Mouse (Mus musculus): ENCODE results near the gene Hist1h3g. TPM values are rescaled to one million over a fixed set of nuclear protein-coding genes. Genes with fewer than 3 reads are reported as not detected.

Gene Hist1h3g
- polyA plus RNA-seq, 1 experiment from 2014 or later = 6.2 TPM

DNA sequence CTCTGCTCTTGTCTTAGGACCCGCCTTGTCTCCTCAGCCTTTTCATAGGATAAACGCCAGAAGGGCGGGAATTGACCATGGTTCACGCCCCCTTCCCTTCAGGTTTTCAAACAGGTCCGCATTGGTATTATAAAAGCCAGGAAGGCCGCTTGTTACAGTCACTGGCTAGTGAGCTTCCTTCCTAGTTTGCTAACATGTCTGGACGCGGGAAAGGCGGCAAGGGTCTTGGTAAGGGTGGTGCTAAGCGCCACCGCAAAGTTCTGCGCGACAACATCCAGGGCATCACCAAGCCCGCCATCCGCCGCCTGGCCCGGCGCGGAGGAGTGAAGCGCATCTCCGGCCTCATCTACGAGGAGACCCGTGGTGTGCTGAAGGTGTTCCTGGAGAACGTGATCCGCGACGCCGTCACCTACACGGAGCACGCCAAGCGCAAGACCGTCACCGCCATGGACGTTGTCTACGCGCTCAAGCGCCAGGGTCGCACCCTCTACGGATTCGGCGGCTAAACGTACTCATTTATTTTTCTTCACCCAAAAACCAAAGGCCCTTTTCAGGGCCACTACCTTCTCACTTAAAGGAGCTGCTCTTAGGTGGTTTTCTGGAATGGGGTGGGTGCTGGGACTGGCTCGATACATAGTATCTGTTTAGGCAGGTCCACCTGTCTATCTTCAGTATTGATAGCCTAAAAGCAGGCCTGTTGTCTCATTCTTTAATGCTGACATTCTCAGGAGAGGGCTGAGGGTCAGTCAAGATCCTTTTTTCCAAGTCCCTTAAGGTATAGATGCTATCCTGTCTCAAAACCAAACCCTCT is 46.4 kb downstream of the Hist1h3g start, which contains the start of gene Hist1h4d:
Gene Hist1h4d, plus strand, starts transcription at position 191 of the 811 bp plus-strand sequence.
- Histone ChIP-seq H3K9ac (ENCODE audit: low read length) (peak within 1 kb of the TSS; percentile 77), H3K4me3 (ENCODE audit: low read length) (peak within 1 kb of the TSS; percentile 65), H3K4me2 (ENCODE audit: low read depth, low read length) (peak within 1 kb of the TSS; percentile 86), H3K9me3 (ENCODE audit: control insufficient read depth, low read length) (no peaks in the 10 kb centered on the region), H3K36me3 (ENCODE audit: control insufficient read depth, insufficient read depth, low read length) (no peaks in the 10 kb centered on the region), H3K4me1 (replicated peaks; ENCODE audit: control insufficient read depth, insufficient read depth, low read length) (peaks cover 29% of the 10 kb centered on the region), H3K27ac (ENCODE audit: low read length) (peak within 1 kb of the TSS; percentile 94), H3K27me3 (ENCODE audit: control insufficient read depth, insufficient read depth, low read depth, low read length) (no peaks in the 10 kb centered on the region)
- WGBS = under 1% methylated on average over 41 of the region's 43 CpGs
- ATAC-seq (ENCODE audit: low read depth) = peak; percentile 89

GRCm38 (mm10) chr13:23582219-23583056 is 47.2 kb downstream of the Hist1h3g start:
- Histone ChIP-seq H3K27ac (ENCODE audit: low read length) (peak overlapping the region; percentile 94), H3K4me3 (ENCODE audit: low read length) (peak overlapping the region; percentile 65), H3K9ac (ENCODE audit: low read length) (peak overlapping the region; percentile 77), H3K4me2 (ENCODE audit: low read depth, low read length) (peak overlapping the region; percentile 86), H3K4me1 (replicated peaks; ENCODE audit: control insufficient read depth, insufficient read depth, low read length) (peaks cover 26% of the 10 kb centered on the region), H3K36me3 (ENCODE audit: control insufficient read depth, insufficient read depth, low read length) (no peaks in the 10 kb centered on the region), H3K27me3 (ENCODE audit: control insufficient read depth, insufficient read depth, low read depth, low read length) (no peaks in the 10 kb centered on the region), H3K9me3 (ENCODE audit: control insufficient read depth, low read length) (no peaks in the 10 kb centered on the region)
- 6% methylated on average over 6 of the region's 6 CpGs for WGBS
- ATAC-seq (ENCODE audit: low read depth) = no peak

- Histone ChIP-seq H3K9ac (ENCODE audit: low read length) (0 out of 2 replicates have a peak overlapping the region, but pooled peaks have one; percentile 26), H3K4me2 (ENCODE audit: low read depth, low read length) (no peak overlapping the region; the same call in 1 of the 2 replicates)
These were observed 48.3 kb downstream of the Hist1h3g start for GRCm38 (mm10) chr13:23583387-23584068.

GRCm38 (mm10) chr13:23584331-23584730 is 49.1 kb downstream of the Hist1h3g start:
- Histone ChIP-seq H3K4me3 (ENCODE audit: low read length) (peak overlapping the region; percentile 51), H3K36me3 (ENCODE audit: control insufficient read depth, insufficient read depth, low read length) (no peaks in the 10 kb centered on the region), H3K27me3 (ENCODE audit: control insufficient read depth, insufficient read depth, low read depth, low read length) (no peaks in the 10 kb centered on the region), H3K9ac (ENCODE audit: low read length) (peak overlapping the region; percentile 80), H3K4me1 (replicated peaks; ENCODE audit: control insufficient read depth, insufficient read depth, low read length) (peaks cover 26% of the 10 kb centered on the region), H3K9me3 (ENCODE audit: control insufficient read depth, low read length) (no peaks in the 10 kb centered on the region), H3K4me2 (ENCODE audit: low read depth, low read length) (peak overlapping the region; percentile 83), H3K27ac (ENCODE audit: low read length) (peak overlapping the region; percentile 98)
- no peak for ATAC-seq (ENCODE audit: low read depth)

More at GRCm38 (mm10) chr13:23583387-23584068, 48.3 kb downstream of the Hist1h3g start:
- Histone ChIP-seq H3K27me3 (ENCODE audit: control insufficient read depth, insufficient read depth, low read depth, low read length) (no peaks in the 10 kb centered on the region), H3K4me3 (ENCODE audit: low read length) (no peak overlapping the region), H3K9me3 (ENCODE audit: control insufficient read depth, low read length) (no peaks in the 10 kb centered on the region), H3K27ac (ENCODE audit: low read length) (peak overlapping the region; percentile 94), H3K4me1 (replicated peaks; ENCODE audit: control insufficient read depth, insufficient read depth, low read length) (peaks cover 26% of the 10 kb centered on the region), H3K36me3 (ENCODE audit: control insufficient read depth, insufficient read depth, low read length) (no peaks in the 10 kb centered on the region)
- no peak for ATAC-seq (ENCODE audit: low read depth)

GRCm38 (mm10) chr13:23585029-23585441 is 49.8 kb downstream of the Hist1h3g start:
- peak overlapping the region; percentile 98 for H3K27ac ChIP-seq (ENCODE audit: low read length)
- H3K4me3 ChIP-seq (ENCODE audit: low read length) = peak overlapping the region; percentile 51
- ATAC-seq (ENCODE audit: low read depth) = 0 out of 2 replicates have a peak, but pooled peaks have one; percentile 6
- H3K4me2 ChIP-seq (ENCODE audit: low read depth, low read length) = peak overlapping the region; percentile 83
- H3K36me3 ChIP-seq (ENCODE audit: control insufficient read depth, insufficient read depth, low read length) = no peaks in the 10 kb centered on the region
- H3K4me1 ChIP-seq (replicated peaks; ENCODE audit: control insufficient read depth, insufficient read depth, low read length) = peaks cover 26% of the 10 kb centered on the region
- WGBS = under 1% methylated on average over 21 of the region's 21 CpGs
- H3K9me3 ChIP-seq (ENCODE audit: control insufficient read depth, low read length) = no peaks in the 10 kb centered on the region
- H3K27me3 ChIP-seq (ENCODE audit: control insufficient read depth, insufficient read depth, low read depth, low read length) = no peaks in the 10 kb centered on the region
- peak overlapping the region; percentile 80 for H3K9ac ChIP-seq (ENCODE audit: low read length)

Small RNAs within 50 kb of the gene (microRNA-seq; reads per million reads assigned to microRNA genes)
- not detected for gene Gm44297
- not detected for gene Gm44359
- not detected for gene Gm44394
- 1.2 reads per million for gene n-TStga1

Other genes with a start within 250 kb of the Hist1h3g start
- 56.0 and 56.3 TPM in 2 replicates for gene Zfp322a, start 166.2 kb upstream of the Hist1h3g start, polyA plus RNA-seq (2015; fragmentation: Nextera tagmentation; extraction: Ambion mirVana)
- gene Abt1, start 111.6 kb upstream of the Hist1h3g start, polyA plus RNA-seq (2015; fragmentation: Nextera tagmentation; extraction: Ambion mirVana) = 11.8 and 12.3 TPM in 2 replicates
- 0.06 and 0.10 TPM in 2 replicates for gene Btn1a1, start 69.5 kb upstream of the Hist1h3g start, polyA plus RNA-seq (2015; fragmentation: Nextera tagmentation; extraction: Ambion mirVana)
- 0.20 and 0.28 TPM in 2 replicates for gene Btn2a2, start 46.6 kb upstream of the Hist1h3g start, polyA plus RNA-seq (2015; fragmentation: Nextera tagmentation; extraction: Ambion mirVana)
- 4.3 and 8.4 TPM in 2 replicates for gene Hist1h4h, start 4.4 kb upstream of the Hist1h3g start, polyA plus RNA-seq (2015; fragmentation: Nextera tagmentation; extraction: Ambion mirVana)
- 7.1 and 8.0 TPM in 2 replicates for gene Hist1h2af, start 1.5 kb upstream of the Hist1h3g start, polyA plus RNA-seq (2015; fragmentation: Nextera tagmentation; extraction: Ambion mirVana)
- gene Hist1h2bh, start 8.0 kb downstream of the Hist1h3g start, polyA plus RNA-seq (2015; fragmentation: Nextera tagmentation; extraction: Ambion mirVana) = 1.3 and 2.0 TPM in 2 replicates
- 0.49 and 0.93 TPM in 2 replicates for gene Hist1h3f, start 8.6 kb downstream of the Hist1h3g start, polyA plus RNA-seq (2015; fragmentation: Nextera tagmentation; extraction: Ambion mirVana)
- 0.78 and 2.4 TPM in 2 replicates for gene Hist1h4f, start 16.2 kb downstream of the Hist1h3g start, polyA plus RNA-seq (2015; fragmentation: Nextera tagmentation; extraction: Ambion mirVana)
- 0.58 and 0.79 TPM in 2 replicates for gene Hist1h1d, start 17.8 kb downstream of the Hist1h3g start, polyA plus RNA-seq (2015; fragmentation: Nextera tagmentation; extraction: Ambion mirVana)
- gene Hist1h3e, start 26.9 kb downstream of the Hist1h3g start, polyA plus RNA-seq (2015; fragmentation: Nextera tagmentation; extraction: Ambion mirVana) = 4.9 and 7.8 TPM in 2 replicates
- gene Hist1h2ae, start 35.8 kb downstream of the Hist1h3g start, polyA plus RNA-seq (2015; fragmentation: Nextera tagmentation; extraction: Ambion mirVana) = 71.9 and 83.6 TPM in 2 replicates
- gene Hist1h2bg, start 36.0 kb downstream of the Hist1h3g start, polyA plus RNA-seq (2015; fragmentation: Nextera tagmentation; extraction: Ambion mirVana) = 13.6 and 15.8 TPM in 2 replicates
- gene Hist1h2bf, start 38.8 kb downstream of the Hist1h3g start, polyA plus RNA-seq (2015; fragmentation: Nextera tagmentation; extraction: Ambion mirVana) = 4.8 and 6.8 TPM in 2 replicates
- gene Hist1h2ad, start 39.0 kb downstream of the Hist1h3g start, polyA plus RNA-seq (2015; fragmentation: Nextera tagmentation; extraction: Ambion mirVana) = 2.9 and 3.4 TPM in 2 replicates
- 7.4 and 9.5 TPM in 2 replicates for gene Hist1h3d, start 40.3 kb downstream of the Hist1h3g start, polyA plus RNA-seq (2015; fragmentation: Nextera tagmentation; extraction: Ambion mirVana)
- 130 and 135 TPM in 2 replicates for gene Hist1h4d, start 46.2 kb downstream of the Hist1h3g start, polyA plus RNA-seq (2015; fragmentation: Nextera tagmentation; extraction: Ambion mirVana)
- gene Hist1h2be, start 85.7 kb downstream of the Hist1h3g start, polyA plus RNA-seq (2015; fragmentation: Nextera tagmentation; extraction: Ambion mirVana) = 3.3 and 3.4 TPM in 2 replicates
- gene Hist1h1e, start 87.1 kb downstream of the Hist1h3g start, polyA plus RNA-seq (2015; fragmentation: Nextera tagmentation; extraction: Ambion mirVana) = 20.3 and 21.3 TPM in 2 replicates
- 2.2 and 2.3 TPM in 2 replicates for gene Hist1h2ac, start 148.5 kb downstream of the Hist1h3g start, polyA plus RNA-seq (2015; fragmentation: Nextera tagmentation; extraction: Ambion mirVana)
- gene Hist1h2bc, start 148.8 kb downstream of the Hist1h3g start, polyA plus RNA-seq (2015; fragmentation: Nextera tagmentation; extraction: Ambion mirVana) = 66.1 and 72.9 TPM in 2 replicates
- 0.16 and 0.48 TPM in 2 replicates for gene Hist1h1t, start 160.4 kb downstream of the Hist1h3g start, polyA plus RNA-seq (2015; fragmentation: Nextera tagmentation; extraction: Ambion mirVana)
- gene Hist1h4c, start 163.0 kb downstream of the Hist1h3g start, polyA plus RNA-seq (2015; fragmentation: Nextera tagmentation; extraction: Ambion mirVana) = 6.2 and 6.6 TPM in 2 replicates
- gene Hfe, start 175.4 kb downstream of the Hist1h3g start, polyA plus RNA-seq (2015; fragmentation: Nextera tagmentation; extraction: Ambion mirVana) = 11.2 and 13.7 TPM in 2 replicates
- gene Hist1h1c, start 203.4 kb downstream of the Hist1h3g start, polyA plus RNA-seq (2015; fragmentation: Nextera tagmentation; extraction: Ambion mirVana) = 36.9 and 37.8 TPM in 2 replicates
- gene Hist1h3c, start 210.2 kb downstream of the Hist1h3g start, polyA plus RNA-seq (2015; fragmentation: Nextera tagmentation; extraction: Ambion mirVana) = 5.9 and 9.7 TPM in 2 replicates
- gene Hist1h2bb, start 211.3 kb downstream of the Hist1h3g start, polyA plus RNA-seq (2015; fragmentation: Nextera tagmentation; extraction: Ambion mirVana) = 4.0 and 4.9 TPM in 2 replicates
- gene Hist1h2ab, start 215.7 kb downstream of the Hist1h3g start, polyA plus RNA-seq (2015; fragmentation: Nextera tagmentation; extraction: Ambion mirVana) = 33.4 and 44.6 TPM in 2 replicates
- 13.3 and 14.0 TPM in 2 replicates for gene Hist1h3b, start 216.8 kb downstream of the Hist1h3g start, polyA plus RNA-seq (2015; fragmentation: Nextera tagmentation; extraction: Ambion mirVana)
- gene Hist1h4b, start 221.6 kb downstream of the Hist1h3g start, polyA plus RNA-seq (2015; fragmentation: Nextera tagmentation; extraction: Ambion mirVana) = 5.1 and 6.6 TPM in 2 replicates
- gene Hist1h4a, start 225.8 kb downstream of the Hist1h3g start, polyA plus RNA-seq (2015; fragmentation: Nextera tagmentation; extraction: Ambion mirVana) = 1.2 TPM in 1 of 2 replicates, not detected in the other
- 4.2 and 5.5 TPM in 2 replicates for gene Hist1h3a, start 227.0 kb downstream of the Hist1h3g start, polyA plus RNA-seq (2015; fragmentation: Nextera tagmentation; extraction: Ambion mirVana)
- 2.1 and 4.3 TPM in 2 replicates for gene Hist1h1a, start 228.2 kb downstream of the Hist1h3g start, polyA plus RNA-seq (2015; fragmentation: Nextera tagmentation; extraction: Ambion mirVana)
- gene Trim38, start 234.5 kb downstream of the Hist1h3g start, polyA plus RNA-seq (2015; fragmentation: Nextera tagmentation; extraction: Ambion mirVana) = not detected in 2 replicates